Mouse (Mus musculus) brain, embryonic 14.5 days (tissue): ENCODE measurements at regions not wholly inside any gene's neighbourhood (a gene's known extent, or its start where the extent isn't known, plus 50 kb on each side); places are given as distances from the start of the nearest gene placed in this dataset.

ENCODE experiments used
- CTCF ChIP-seq: fragments of 200-500 bp; IDR thresholded peaks from 2 replicates; pipeline ENCODE4 v1.5.1; 2012; ENCODE audit warnings: inconsistent platforms, mild to moderate bottlenecking, moderate library complexity, borderline replicate concordance; ENCODE audit not compliant: insufficient read depth, insufficient read length; ENCODE audit errors: extremely low read depth
- POLR2A ChIP-seq: fragments of 200-500 bp; IDR thresholded peaks from 2 replicates; pipeline ENCODE4 v1.6.1; 2012; ENCODE audit warnings: mild to moderate bottlenecking, inconsistent platforms, borderline replicate concordance; ENCODE audit not compliant: poor library complexity, insufficient read depth, insufficient read length, severe bottlenecking; ENCODE audit errors: extremely low read depth

DNA sequence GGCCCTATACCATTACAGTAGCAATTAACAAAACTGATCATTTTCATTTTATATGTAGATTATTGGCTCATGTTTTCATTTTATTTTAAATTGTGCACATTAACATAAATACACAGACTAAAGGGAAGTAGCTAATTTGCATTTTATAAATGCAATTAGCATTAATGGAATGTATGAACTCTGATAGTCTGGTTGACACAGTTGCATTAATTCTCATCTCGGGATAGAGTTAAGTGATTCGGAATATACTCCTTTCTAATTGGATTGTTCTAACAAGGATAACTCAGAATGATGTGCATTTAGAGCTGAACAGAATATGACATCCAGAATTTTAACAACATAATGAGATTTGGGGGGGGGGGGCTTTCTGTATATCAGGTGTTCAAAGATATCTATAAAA, 1746.5 kb upstream of the Adam24 start:
- no peak for TF ChIP-seq POLR2A
- TF ChIP-seq CTCF: no peak
